Mouse (Mus musculus): Measurements from ENCODE around the gene Crnkl1. TPM values are rescaled to one million over a fixed set of nuclear protein-coding genes. Genes with fewer than 3 reads are reported as not detected.
"Not testable (repeated sequence)": the region's sequence is repeated elsewhere in the genome, so short reads cannot be mapped to it uniquely, and the experiment has no call there.

The Crnkl1 gene
- polyA plus RNA-seq, 1 experiment from 2014 or later = 38.9 TPM

- no peaks in the 10 kb centered on the region for H3K9me3 ChIP-seq
- WGBS = 73% methylated on average over 5 of the region's 5 CpGs
- H3K4me1 ChIP-seq = peaks cover 4% of the 10 kb centered on the region
- H3K4me3 ChIP-seq = no peak overlapping the region
- DNase-seq (ENCODE audit: low spot score) = no peak
- H3K27me3 ChIP-seq (replicated peaks; ENCODE audit: low read depth, poor library complexity, severe bottlenecking) = peaks cover 18% of the 10 kb centered on the region
- no peak overlapping the region for H3K27ac ChIP-seq (replicated peaks)
- no peaks in the 10 kb centered on the region for H3K36me3 ChIP-seq (replicated peaks)
Observed at GRCm38 (mm10) chr2:145956318-145956717, 21.5 kb upstream of the Crnkl1 start.

DNA sequence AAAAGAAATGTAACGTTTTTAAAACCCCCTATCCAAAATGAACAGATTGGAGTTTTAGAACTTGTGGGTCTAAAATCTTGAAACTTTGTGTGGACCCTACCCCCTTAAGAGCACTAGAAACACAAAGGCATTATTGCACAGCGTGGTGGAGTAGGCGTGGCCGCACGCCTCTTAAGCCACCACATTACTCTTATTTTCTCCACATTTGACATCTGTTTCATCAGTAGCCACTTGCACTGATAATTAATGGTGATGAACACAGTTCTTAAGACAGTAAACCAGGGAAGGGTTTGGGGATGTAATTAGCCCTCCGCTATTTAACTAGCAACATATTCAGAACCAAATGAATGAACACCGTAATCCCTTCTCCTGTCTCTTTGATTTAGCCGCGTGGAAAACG is 21.0 kb upstream of the Crnkl1 start:
- 72% methylated on average over 10 of the region's 10 CpGs for WGBS
- H3K36me3 ChIP-seq (replicated peaks) = no peaks in the 10 kb centered on the region

DNA sequence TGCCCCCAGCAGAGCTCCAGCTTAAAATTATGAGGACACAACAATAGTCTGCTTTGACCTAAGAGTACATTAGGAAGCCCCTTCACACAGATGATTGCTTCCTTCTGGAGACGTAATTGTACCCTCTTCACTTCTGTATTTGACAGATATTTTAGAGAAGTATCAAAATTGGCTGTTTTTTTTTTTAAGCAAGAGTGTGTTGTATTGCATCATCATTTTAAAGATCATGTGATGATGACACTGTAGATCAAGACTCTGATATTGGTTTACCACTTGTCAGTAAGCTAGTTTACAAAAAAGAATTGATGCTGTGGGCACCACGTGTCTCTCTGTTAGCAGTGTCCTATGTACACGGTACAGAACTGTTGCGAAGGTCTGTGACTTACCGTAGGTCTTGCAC is 17.9 kb upstream of the Crnkl1 start:
- Histone ChIP-seq H3K9me3 (no peaks in the 10 kb centered on the region), H3K36me3 (replicated peaks) (no peaks in the 10 kb centered on the region), H3K4me3 (no peak overlapping the region), H3K27ac (replicated peaks) (no peak overlapping the region), H3K4me1 (peaks cover 29% of the 10 kb centered on the region), H3K27me3 (replicated peaks; ENCODE audit: low read depth, poor library complexity, severe bottlenecking) (peaks cover 19% of the 10 kb centered on the region)
- DNase-seq (ENCODE audit: low spot score) = no peak
- WGBS = 90% methylated on average over 5 of the region's 5 CpGs

More for the DNA sequence above, 21.0 kb upstream of the Crnkl1 start:
- no peaks in the 10 kb centered on the region for H3K9me3 ChIP-seq
- H3K4me3 ChIP-seq = no peak overlapping the region
- peaks cover 19% of the 10 kb centered on the region for H3K27me3 ChIP-seq (replicated peaks; ENCODE audit: low read depth, poor library complexity, severe bottlenecking)
- H3K27ac ChIP-seq (replicated peaks) = no peak overlapping the region
- no peak for DNase-seq (ENCODE audit: low spot score)
- peaks cover 6% of the 10 kb centered on the region for H3K4me1 ChIP-seq

DNA sequence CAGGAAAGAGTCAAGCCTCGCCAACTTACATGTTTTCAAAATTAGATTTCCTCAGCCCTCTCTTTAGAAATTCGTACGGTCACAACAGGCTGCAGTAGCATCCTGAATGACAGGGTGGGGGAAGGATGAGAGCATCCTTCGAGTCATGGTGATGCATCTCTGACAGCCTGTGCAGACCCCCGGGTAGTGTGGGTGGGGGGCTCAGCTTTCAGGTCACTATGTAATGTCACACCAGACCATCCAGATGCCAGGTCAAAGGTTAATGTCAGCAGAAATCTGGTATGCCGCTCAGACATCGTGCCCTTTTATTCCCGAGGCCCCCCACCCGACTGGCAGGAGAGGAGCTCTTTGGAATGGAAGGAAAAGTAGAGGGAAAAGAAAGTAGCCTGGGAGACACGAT is 15.4 kb upstream of the Crnkl1 start:
- Histone ChIP-seq H3K27ac (replicated peaks) (no peak overlapping the region), H3K36me3 (replicated peaks) (no peaks in the 10 kb centered on the region), H3K9me3 (no peaks in the 10 kb centered on the region), H3K27me3 (replicated peaks; ENCODE audit: low read depth, poor library complexity, severe bottlenecking) (peaks cover 16% of the 10 kb centered on the region), H3K4me3 (0 out of 2 replicates have a peak overlapping the region, but pooled peaks have one; percentile 13), H3K4me1 (peaks cover 28% of the 10 kb centered on the region)
- 13% methylated on average over 10 of the region's 10 CpGs for WGBS
- peak; percentile 57 for DNase-seq (ENCODE audit: low spot score)

GRCm38 (mm10) chr2:145949475-145950068 is 14.8 kb upstream of the Crnkl1 start:
- WGBS = 43% methylated on average over 11 of the region's 11 CpGs
- H3K9me3 ChIP-seq = no peaks in the 10 kb centered on the region
- H3K27ac ChIP-seq (replicated peaks) = peak overlapping the region; percentile 71
- DNase-seq (ENCODE audit: low spot score) = no peak
- no peak overlapping the region for H3K4me3 ChIP-seq
- peaks cover 28% of the 10 kb centered on the region for H3K4me1 ChIP-seq
- peaks cover 16% of the 10 kb centered on the region for H3K27me3 ChIP-seq (replicated peaks; ENCODE audit: low read depth, poor library complexity, severe bottlenecking)
- no peaks in the 10 kb centered on the region for H3K36me3 ChIP-seq (replicated peaks)

DNA sequence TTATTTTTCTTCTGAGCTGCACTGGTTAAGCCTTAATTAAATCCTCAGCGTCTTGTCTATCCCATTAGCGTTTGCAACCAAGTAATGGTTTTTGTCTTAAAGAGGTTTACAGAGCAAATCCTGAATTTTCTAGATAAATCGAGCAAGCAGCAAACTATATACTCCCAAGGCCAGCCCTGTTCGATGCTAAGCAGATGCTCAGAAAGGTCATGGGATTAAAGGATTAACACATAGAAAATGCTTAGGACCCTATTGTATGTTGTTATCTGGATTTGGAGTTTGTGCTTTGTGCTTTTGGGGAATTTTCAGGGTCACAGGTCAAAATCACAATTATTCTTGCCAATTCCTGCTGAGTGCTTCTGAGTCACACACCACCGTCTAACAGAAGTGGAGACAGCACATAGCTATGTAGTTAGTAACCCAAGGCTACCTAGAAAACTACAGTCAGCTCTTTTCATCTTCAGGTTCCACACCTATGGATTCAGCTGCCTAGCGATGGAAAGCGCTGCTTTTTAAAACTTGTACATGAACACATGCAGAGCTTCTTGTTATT is 13.7 kb upstream of the Crnkl1 start:
- no peaks in the 10 kb centered on the region for H3K36me3 ChIP-seq (replicated peaks)
- H3K27me3 ChIP-seq (replicated peaks; ENCODE audit: low read depth, poor library complexity, severe bottlenecking) = peaks cover 16% of the 10 kb centered on the region
- no peak for DNase-seq (ENCODE audit: low spot score)
- H3K4me1 ChIP-seq = peaks cover 28% of the 10 kb centered on the region
- H3K4me3 ChIP-seq = no peak overlapping the region
- H3K9me3 ChIP-seq = no peaks in the 10 kb centered on the region
- 62% methylated on average over 7 of the region's 7 CpGs for WGBS
- H3K27ac ChIP-seq (replicated peaks) = no peak overlapping the region

DNA sequence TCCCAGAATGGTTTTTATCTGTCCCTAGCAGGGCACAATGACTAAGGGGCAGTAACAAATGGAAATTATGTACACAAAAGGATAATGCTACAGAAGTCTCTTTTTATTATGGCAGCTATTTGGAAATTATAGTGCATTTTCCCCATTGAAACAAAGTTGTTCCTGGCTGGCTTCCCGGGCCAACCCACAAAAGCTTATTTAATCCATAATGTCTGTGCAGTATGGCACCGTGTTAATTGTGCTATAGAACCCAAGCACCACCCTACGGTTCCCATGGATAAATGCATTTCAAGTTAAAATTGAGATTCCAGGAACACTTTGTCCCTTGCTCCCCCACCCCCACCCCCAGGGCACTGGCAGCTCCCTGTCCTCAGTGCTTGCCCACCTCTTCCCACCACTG is 9.5 kb upstream of the Crnkl1 start:
- peaks cover 11% of the 10 kb centered on the region for H3K4me1 ChIP-seq
- 91% methylated on average over 3 of the region's 3 CpGs for WGBS
- H3K4me3 ChIP-seq = no peak overlapping the region
- H3K27ac ChIP-seq (replicated peaks) = no peak overlapping the region
- peaks cover 9% of the 10 kb centered on the region for H3K27me3 ChIP-seq (replicated peaks; ENCODE audit: low read depth, poor library complexity, severe bottlenecking)
- no peaks in the 10 kb centered on the region for H3K9me3 ChIP-seq
- no peaks in the 10 kb centered on the region for H3K36me3 ChIP-seq (replicated peaks)
- no peak for DNase-seq (ENCODE audit: low spot score)

DNA sequence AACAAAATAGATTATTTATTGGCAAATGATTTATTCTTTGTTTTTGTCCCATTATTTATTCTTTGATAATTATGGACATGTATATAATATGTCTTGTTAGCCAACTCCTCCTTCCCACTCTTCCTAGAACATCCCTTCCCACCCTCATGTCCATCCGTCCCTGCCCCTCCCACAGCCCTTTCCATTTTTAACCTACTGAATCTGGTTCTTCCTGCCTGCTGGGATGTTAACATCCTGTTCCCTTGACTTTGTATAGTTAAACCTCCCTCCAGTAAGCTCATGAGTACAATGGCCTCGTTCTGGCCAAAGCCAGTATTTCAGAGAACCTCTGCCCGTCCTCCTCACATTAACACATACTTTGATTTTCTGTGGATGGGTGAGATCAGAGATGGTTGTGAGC is 6.6 kb upstream of the Crnkl1 start:
- Histone ChIP-seq H3K9me3 (no peaks in the 10 kb centered on the region), H3K36me3 (replicated peaks) (no peaks in the 10 kb centered on the region), H3K4me3 (no peak overlapping the region), H3K27ac (replicated peaks) (no peak overlapping the region), H3K27me3 (replicated peaks; ENCODE audit: low read depth, poor library complexity, severe bottlenecking) (peaks cover 9% of the 10 kb centered on the region), H3K4me1 (no peaks in the 10 kb centered on the region)
- WGBS = 70% methylated on average over 3 of the region's 3 CpGs
- DNase-seq (ENCODE audit: low spot score) = no peak

GRCm38 (mm10) chr2:145936975-145937374 is 2.2 kb upstream of the Crnkl1 start:
- WGBS = 82% methylated on average over 8 of the region's 8 CpGs
- H3K9me3 ChIP-seq = no peaks in the 10 kb centered on the region
- H3K4me1 ChIP-seq = peaks cover 9% of the 10 kb centered on the region
- H3K4me3 ChIP-seq = no peak overlapping the region
- no peak overlapping the region for H3K27ac ChIP-seq (replicated peaks)
- peaks cover 9% of the 10 kb centered on the region for H3K36me3 ChIP-seq (replicated peaks)
- DNase-seq (ENCODE audit: low spot score) = no peak
- no peaks in the 10 kb centered on the region; the same call in 1 of the 2 replicates for H3K27me3 ChIP-seq (replicated peaks; ENCODE audit: low read depth, poor library complexity, severe bottlenecking)

- H3K4me3 ChIP-seq = no peak overlapping the region
- H3K4me1 ChIP-seq = no peaks in the 10 kb centered on the region
- H3K9me3 ChIP-seq = no peaks in the 10 kb centered on the region
- H3K36me3 ChIP-seq (replicated peaks) = peaks cover 100% of the 10 kb centered on the region
- H3K27ac ChIP-seq (replicated peaks) = no peak overlapping the region
- no peak for DNase-seq (ENCODE audit: low spot score)
- H3K27me3 ChIP-seq (replicated peaks; ENCODE audit: low read depth, poor library complexity, severe bottlenecking) = no peaks in the 10 kb centered on the region
- 91% methylated on average over 8 of the region's 8 CpGs for WGBS
Observed at GRCm38 (mm10) chr2:145920941-145921650, 13.7 kb downstream of the Crnkl1 start.

- 42% methylated on average over 4 of the region's 4 CpGs for WGBS
- H3K36me3 ChIP-seq (replicated peaks) = peaks cover 54% of the 10 kb centered on the region
Observed at GRCm38 (mm10) chr2:145905884-145906283, 28.9 kb downstream of the Crnkl1 start.

GRCm38 (mm10) chr2:145905156-145905555 is 29.7 kb downstream of the Crnkl1 start:
- peaks cover 24% of the 10 kb centered on the region for H3K4me1 ChIP-seq
- no peaks in the 10 kb centered on the region for H3K9me3 ChIP-seq
- no peak overlapping the region; the same call in 1 of the 2 replicates for H3K4me3 ChIP-seq
- DNase-seq (ENCODE audit: low spot score) = no peak
- WGBS = 88% methylated on average over 6 of the region's 6 CpGs
- peaks cover 47% of the 10 kb centered on the region for H3K36me3 ChIP-seq (replicated peaks)
- H3K27me3 ChIP-seq (replicated peaks; ENCODE audit: low read depth, poor library complexity, severe bottlenecking) = no peaks in the 10 kb centered on the region
- no peak overlapping the region for H3K27ac ChIP-seq (replicated peaks)

More at GRCm38 (mm10) chr2:145905884-145906283, 28.9 kb downstream of the Crnkl1 start:
- H3K27ac ChIP-seq (replicated peaks); DNase-seq (ENCODE audit: low spot score); H3K9me3 ChIP-seq; H3K27me3 ChIP-seq (replicated peaks; ENCODE audit: low read depth, poor library complexity, severe bottlenecking); H3K4me3 ChIP-seq: not testable (repeated sequence)
- peaks cover 22% of the 10 kb centered on the region for H3K4me1 ChIP-seq
